Mouse (Mus musculus) neural tube, embryonic 13.5 days (tissue): ENCODE results near the gene Hoxc10. TPM values are rescaled to one million over a fixed set of nuclear protein-coding genes. Genes with fewer than 3 reads are reported as not detected.
A peak's percentile ranks its signal among the peaks of the same experiment; 100 is the strongest.

ENCODE experiments used
- ATAC-seq: fragments of 200-750 bp; cut with Nextera tagmentation; 2 replicates; pipeline ENCODE4 v1.8.0; 2017; ENCODE audit warnings: low read depth, mild to moderate bottlenecking, moderate TSS enrichment, moderate library complexity
- H3K27ac ChIP-seq: fragments of 300-500 bp; sonication (generic); replicated peaks from 2 replicates; pipeline ENCODE4 v1.5.1; 2015; ENCODE audit warnings: moderate library complexity, mild to moderate bottlenecking, inconsistent platforms
- H3K27me3 ChIP-seq: fragments of 300-500 bp; sonication (generic); 2 replicates; pipeline ENCODE4 v1.6.1; 2015; ENCODE audit warnings: mild to moderate bottlenecking, inconsistent platforms
- H3K36me3 ChIP-seq: fragments of 300-500 bp; sonication (generic); 2 replicates; pipeline ENCODE4 v1.6.1; 2015; ENCODE audit warnings: mild to moderate bottlenecking, inconsistent platforms
- H3K4me1 ChIP-seq: fragments of 300-500 bp; sonication (generic); replicated peaks from 2 replicates; pipeline ENCODE4 v1.6.1; 2015; ENCODE audit warnings: inconsistent platforms
- H3K4me2 ChIP-seq: fragments of 300-500 bp; sonication (generic); 2 replicates; pipeline ENCODE4 v1.6.1; 2015; ENCODE audit warnings: inconsistent platforms, mild to moderate bottlenecking, moderate library complexity
- H3K4me3 ChIP-seq: fragments of 300-500 bp; sonication (generic); 2 replicates; pipeline ENCODE4 v1.5.1; 2015; ENCODE audit warnings: mild to moderate bottlenecking, inconsistent platforms
- H3K9ac ChIP-seq: fragments of 300-500 bp; sonication (generic); 2 replicates; pipeline ENCODE4 v1.6.1; 2015; ENCODE audit warnings: moderate library complexity, mild to moderate bottlenecking, inconsistent platforms
- H3K9me3 ChIP-seq: fragments of 300-500 bp; sonication (generic); 2 replicates; pipeline ENCODE4 v1.6.1; 2016; ENCODE audit warnings: inconsistent platforms
- WGBS: fragments of 180-500 bp; shearing (Covaris S2); methylation state at CpG from one replicate; pipeline ENCODE4 v1.1.7; 2015; 5-methylcytosine and 5-hydroxymethylcytosine counted together
- polyA plus RNA-seq: library from polyadenylated mRNA; unstranded; fragments of >200 nt; fragmentation: Nextera tagmentation; extraction: Ambion mirVana; gene quantifications from 2 replicates; pipeline ENCODE4 v1.2.1, GENCODE M21; 2015

The Hoxc10 gene
- polyA plus RNA-seq, 1 experiment from 2014 or later: 92.4 TPM

DNA sequence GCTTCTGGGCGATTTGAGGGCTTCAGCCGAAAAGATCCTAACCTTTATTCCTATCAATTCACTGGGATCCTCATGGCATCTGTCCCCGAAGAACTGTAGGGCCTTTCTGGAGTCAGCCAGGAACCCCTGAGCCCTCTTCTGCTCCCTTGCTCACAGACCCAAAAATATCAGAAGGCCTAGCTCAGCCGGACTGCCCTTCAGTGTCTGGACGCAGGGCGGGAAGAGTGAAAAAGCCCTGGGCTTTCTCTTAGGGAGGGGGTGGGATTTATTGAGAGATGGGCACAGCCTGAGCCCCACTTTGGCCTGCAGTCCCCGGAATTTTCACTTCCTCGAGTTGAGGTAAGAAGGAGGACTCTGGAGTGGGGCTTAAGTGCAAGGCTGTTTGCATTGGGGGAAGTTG lies 3.3 kb upstream of the Hoxc10 start:
- peak overlapping the region; percentile 75 for H3K27ac ChIP-seq
- WGBS: 4% methylated on average over 8 of the region's 8 CpGs
- peak overlapping the region; percentile 90 for H3K4me3 ChIP-seq

DNA sequence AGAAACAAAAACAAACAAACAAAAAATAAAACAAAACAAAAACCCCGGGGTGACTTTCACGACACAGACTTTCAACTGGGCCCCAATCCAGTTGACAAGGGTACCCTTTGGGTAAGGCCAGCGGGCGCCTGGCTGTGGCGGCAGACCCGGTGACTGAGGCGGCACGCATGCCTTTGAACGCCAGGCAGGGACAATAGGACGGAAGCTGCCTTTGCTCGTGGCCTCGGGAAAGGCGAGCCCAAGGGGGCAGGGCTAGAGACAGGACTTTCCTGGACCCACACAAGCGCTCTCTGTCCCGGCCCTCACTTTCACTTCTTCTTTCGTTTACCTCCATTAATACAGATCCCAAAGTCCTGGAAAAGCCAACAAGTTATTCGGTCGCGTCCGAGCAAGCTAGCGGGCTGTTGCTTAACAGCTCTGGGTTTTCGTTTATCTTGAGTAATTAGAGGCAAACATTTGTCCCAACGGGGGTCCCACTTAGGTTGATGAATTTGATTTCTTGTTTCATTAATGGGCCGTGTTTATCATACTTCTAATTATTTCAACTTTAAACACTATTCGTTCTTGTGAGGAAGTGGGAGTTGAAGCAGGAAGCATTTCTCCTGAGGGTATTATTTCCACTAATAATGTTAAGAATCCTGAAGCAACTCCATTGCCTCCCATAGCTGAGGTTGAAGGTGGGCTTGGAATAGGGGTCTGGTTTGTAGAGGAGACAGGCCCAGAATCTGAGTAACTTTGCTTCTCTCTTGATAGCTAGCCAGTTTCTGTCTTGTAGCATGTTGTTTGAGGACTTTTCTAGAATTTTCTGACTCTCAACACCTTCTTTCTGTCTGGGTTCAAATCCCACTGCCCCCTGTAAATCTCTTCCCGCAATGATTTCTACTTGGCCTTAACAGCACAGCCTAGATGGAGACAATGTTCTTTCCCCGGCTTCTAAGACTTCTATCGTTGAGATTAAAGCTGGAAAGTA lies 2.6 kb upstream of the Hoxc10 start:
- ATAC-seq: no peak
- Histone ChIP-seq H3K9me3 (no peaks in the 10 kb centered on the region), H3K4me3 (peak overlapping the region; percentile 90), H3K4me2 (peak overlapping the region; percentile 91), H3K4me1 (peaks cover 31% of the 10 kb centered on the region), H3K27ac (peak overlapping the region; percentile 75), H3K27me3 (peaks cover 93% of the 10 kb centered on the region), H3K9ac (peak overlapping the region; percentile 75), H3K36me3 (no peaks in the 10 kb centered on the region)
- 2% methylated on average over 28 of the region's 28 CpGs for WGBS

More for the DNA sequence above, 3.3 kb upstream of the Hoxc10 start:
- no peaks in the 10 kb centered on the region for H3K9me3 ChIP-seq
- peaks cover 94% of the 10 kb centered on the region for H3K27me3 ChIP-seq
- no peaks in the 10 kb centered on the region for H3K36me3 ChIP-seq
- H3K4me1 ChIP-seq: peaks cover 31% of the 10 kb centered on the region
- H3K4me2 ChIP-seq: peak overlapping the region; percentile 91
- peak overlapping the region; percentile 75 for H3K9ac ChIP-seq
- ATAC-seq: no peak

DNA sequence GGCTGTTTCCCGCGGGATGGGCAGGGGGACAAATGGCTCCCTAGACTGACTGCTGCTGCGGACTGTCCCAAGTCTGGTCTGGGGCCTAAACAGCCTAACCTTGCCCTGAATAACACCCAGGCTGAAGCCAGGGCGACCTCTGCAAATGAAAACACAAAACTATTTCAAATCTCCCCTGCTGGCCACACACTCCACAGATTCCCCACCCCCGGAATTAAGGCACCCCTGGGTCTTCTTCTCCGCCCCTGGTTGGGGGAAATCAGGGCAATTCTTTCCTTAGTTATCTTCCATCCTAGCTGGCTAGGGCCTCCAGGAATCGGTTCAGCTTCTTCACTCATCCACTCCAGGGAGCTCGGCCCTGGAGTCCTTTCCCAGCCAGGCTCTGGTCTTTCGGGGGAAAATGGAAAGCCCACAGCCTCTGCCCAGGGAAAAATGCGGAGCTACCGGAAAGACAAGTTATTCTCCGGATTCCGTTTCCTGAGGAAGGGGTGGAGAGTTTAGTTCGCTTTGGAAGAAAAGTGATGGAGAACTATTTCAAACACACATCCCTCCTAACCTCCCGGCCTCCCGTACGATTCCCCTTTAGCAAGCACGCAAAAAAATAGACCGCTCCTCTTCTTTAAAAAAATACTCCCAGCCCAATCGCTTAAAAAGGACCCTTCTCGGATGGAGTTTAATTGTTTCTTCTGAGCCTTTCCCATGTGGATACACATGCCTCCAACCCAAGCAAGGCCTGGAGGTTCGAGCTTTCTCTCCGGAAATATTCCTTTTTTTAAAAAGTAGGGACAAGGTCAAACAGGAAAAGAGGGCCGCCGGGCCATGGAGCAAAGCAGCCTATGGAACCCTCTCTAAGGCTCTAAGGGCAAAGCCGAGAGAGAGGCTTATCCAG lies 1.3 kb upstream of the Hoxc10 start:
- WGBS: 10% methylated on average over 26 of the region's 26 CpGs
- peaks cover 95% of the 10 kb centered on the region for H3K27me3 ChIP-seq

DNA sequence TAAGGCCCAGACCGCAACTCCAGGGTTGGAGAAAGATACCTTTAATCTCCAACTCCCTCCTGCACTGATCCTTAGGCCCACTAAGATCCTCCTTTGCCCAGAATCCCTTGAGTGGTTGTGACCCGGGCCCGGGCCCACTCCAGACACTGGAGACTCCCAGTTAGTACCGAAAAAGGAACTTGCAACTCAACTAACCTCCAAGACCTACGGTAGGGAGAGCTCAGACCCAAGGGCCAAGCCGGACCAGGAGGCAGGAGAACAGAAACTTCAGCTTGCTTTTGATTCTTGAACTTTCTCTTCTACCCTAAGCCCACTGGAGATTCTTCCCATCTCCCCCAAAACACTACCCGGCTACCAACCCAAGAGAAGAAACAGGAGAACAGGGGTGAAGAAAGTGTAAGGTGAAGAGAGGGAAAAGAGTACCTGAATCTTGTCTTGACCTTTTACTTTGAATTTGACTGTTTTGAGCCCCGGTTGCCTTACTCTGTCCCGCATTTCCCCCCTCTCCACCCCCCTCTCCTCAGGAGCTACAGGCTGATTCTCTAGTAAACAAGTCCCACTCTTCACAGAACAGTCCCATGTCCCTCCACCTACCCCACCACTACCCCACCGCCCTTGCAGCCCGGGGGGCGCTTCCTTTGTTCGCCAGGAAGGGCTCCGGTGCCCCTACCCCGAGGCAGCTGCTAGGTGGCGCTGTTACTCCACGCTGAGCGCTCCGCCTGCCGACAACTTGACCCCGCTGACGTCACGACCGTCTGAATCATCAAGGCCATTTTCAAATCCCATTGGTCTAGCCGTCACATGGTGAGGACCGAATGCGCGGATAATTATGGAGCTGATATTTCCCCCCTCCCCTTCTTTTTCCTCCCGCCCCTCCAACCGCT lies 462 bp upstream of the Hoxc10 start:
- 3% methylated on average over 30 of the region's 30 CpGs for WGBS
- Histone ChIP-seq H3K9me3 (no peaks in the 10 kb centered on the region), H3K4me3 (peak overlapping the region; percentile 90), H3K4me2 (peak overlapping the region; percentile 91), H3K9ac (peak overlapping the region; percentile 100), H3K27ac (peak overlapping the region; percentile 88), H3K27me3 (peaks cover 92% of the 10 kb centered on the region), H3K36me3 (no peaks in the 10 kb centered on the region), H3K4me1 (peaks cover 38% of the 10 kb centered on the region)
- ATAC-seq: peak; percentile 90

More for the DNA sequence above, 1.3 kb upstream of the Hoxc10 start:
- Histone ChIP-seq H3K4me1 (peaks cover 30% of the 10 kb centered on the region), H3K4me3 (peak overlapping the region; percentile 90), H3K4me2 (peak overlapping the region; percentile 91), H3K36me3 (no peaks in the 10 kb centered on the region), H3K27ac (peak overlapping the region; percentile 75), H3K9ac (peak overlapping the region; percentile 75), H3K9me3 (no peaks in the 10 kb centered on the region)
- no peak for ATAC-seq

DNA sequence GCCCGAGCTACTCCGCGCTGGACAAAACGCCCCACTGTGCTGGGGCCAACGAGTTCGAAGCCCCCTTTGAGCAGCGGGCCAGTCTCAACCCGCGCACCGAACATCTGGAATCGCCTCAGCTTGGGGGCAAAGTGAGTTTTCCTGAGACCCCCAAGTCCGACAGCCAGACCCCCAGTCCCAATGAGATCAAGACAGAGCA lies 615 bp downstream of the Hoxc10 start, which contains the start of gene Hoxc5:
Hoxc5 (plus strand) TSS at position 132 of the 199 bp plus-strand sequence.
- no peak for ATAC-seq
- H3K36me3 ChIP-seq: no peaks in the 10 kb centered on the region
- peak within 1 kb of the TSS; percentile 88 for H3K27ac ChIP-seq
- H3K27me3 ChIP-seq: peaks cover 88% of the 10 kb centered on the region
- peak within 1 kb of the TSS; percentile 90 for H3K4me3 ChIP-seq
- under 1% methylated on average over 12 of the region's 12 CpGs for WGBS
- H3K4me2 ChIP-seq: peak within 1 kb of the TSS; percentile 91
- H3K9ac ChIP-seq: peak within 1 kb of the TSS; percentile 100
- H3K4me1 ChIP-seq: peaks cover 42% of the 10 kb centered on the region
- no peaks in the 10 kb centered on the region for H3K9me3 ChIP-seq

DNA sequence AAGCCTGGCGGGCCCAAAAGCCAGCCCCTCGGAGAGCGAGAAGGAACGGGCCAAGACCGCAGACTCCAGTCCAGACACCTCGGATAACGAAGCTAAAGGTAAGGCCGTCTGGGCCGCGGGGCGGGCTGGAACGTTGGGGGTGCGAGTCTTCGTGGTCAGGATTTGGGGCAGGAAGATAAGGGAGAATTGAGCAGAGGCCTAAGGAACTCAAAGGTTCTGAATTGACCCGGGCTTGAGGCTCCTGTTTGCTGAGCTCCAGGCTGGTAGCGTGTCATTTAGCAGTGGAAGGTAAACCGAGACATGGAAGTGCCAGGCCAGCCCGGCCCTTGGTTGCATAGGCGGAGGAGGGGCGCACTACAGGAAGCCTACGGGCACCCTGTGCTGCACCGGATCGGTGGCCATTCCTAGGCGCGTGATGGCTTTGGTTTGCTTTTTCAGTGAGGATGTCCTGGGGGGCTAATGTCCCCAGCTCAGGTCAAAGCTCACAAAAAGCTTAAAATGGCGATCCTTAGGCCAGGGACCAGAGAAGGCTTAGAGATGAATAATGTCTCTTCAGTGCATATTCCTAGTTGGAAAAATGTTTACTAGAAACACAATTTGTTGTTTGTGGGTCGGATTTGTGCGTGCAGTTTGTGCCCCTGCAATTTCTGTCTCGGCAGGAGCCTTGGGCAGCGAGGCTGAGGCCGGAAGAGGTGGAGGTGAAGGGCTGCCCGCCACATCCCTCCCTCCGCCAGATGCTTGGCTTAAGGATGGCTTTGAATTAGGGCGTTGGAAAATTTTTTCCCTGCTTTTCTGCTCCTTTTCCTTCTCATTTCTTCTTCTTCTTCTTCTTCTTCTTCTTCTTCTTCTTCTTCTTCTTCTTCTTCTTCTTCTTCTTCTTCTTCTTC lies 1.2 kb downstream of the Hoxc10 start:
- peak overlapping the region; percentile 88 for H3K27ac ChIP-seq
- no peaks in the 10 kb centered on the region for H3K9me3 ChIP-seq
- H3K4me1 ChIP-seq: peaks cover 42% of the 10 kb centered on the region
- peak overlapping the region; percentile 91 for H3K4me2 ChIP-seq
- H3K27me3 ChIP-seq: peaks cover 83% of the 10 kb centered on the region
- ATAC-seq: no peak
- peak overlapping the region; percentile 100 for H3K9ac ChIP-seq
- peak overlapping the region; percentile 90 for H3K4me3 ChIP-seq
- H3K36me3 ChIP-seq: no peaks in the 10 kb centered on the region
- 4% methylated on average over 34 of the region's 34 CpGs for WGBS

DNA sequence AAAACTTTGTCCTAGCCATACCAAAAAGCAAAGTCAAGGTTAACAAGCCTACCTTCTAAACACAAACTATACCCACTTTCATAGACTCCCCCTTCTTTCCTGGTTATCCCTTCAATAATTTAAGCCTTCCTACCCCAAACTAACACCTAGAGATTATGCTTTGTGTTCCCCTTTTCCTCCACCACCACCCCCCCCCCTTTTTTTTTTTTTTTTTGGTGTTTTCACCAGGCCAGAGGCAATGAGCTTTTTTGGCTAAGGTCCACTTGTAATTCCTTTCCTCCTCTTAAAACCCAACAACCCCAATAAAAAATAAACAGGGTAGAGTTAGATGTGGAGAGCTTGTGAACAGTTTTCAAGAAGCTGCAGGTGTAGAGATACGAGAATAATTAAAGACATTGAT lies 2.7 kb downstream of the Hoxc10 start:
- WGBS: 31% methylated on average over 1 of the region's 1 CpGs

DNA sequence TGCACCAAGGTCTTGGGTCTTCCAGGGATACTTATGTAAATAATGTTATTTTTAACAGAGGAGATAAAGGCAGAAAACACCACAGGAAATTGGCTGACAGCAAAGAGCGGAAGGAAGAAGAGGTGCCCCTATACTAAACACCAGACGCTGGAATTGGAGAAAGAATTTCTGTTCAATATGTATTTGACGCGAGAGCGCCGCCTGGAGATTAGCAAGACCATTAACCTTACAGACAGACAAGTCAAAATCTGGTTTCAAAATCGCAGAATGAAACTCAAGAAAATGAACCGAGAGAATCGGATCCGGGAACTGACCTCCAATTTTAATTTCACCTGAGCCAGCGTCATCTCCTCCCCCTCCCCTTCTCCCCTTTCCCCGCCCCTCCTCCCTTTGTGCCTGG lies 4.1 kb downstream of the Hoxc10 start:
- H3K36me3 ChIP-seq: no peaks in the 10 kb centered on the region
- WGBS: 1% methylated on average over 12 of the region's 12 CpGs
- H3K27ac ChIP-seq: peak overlapping the region; percentile 99
- no peak for ATAC-seq
- H3K9ac ChIP-seq: peak overlapping the region; percentile 100
- H3K9me3 ChIP-seq: no peaks in the 10 kb centered on the region
- H3K4me1 ChIP-seq: peaks cover 45% of the 10 kb centered on the region
- H3K4me2 ChIP-seq: peak overlapping the region; percentile 91
- H3K4me3 ChIP-seq: peak overlapping the region; percentile 90
- H3K27me3 ChIP-seq: peaks cover 66% of the 10 kb centered on the region

More for the DNA sequence above, 2.7 kb downstream of the Hoxc10 start:
- no peak overlapping the region for H3K27ac ChIP-seq
- H3K4me3 ChIP-seq: peak overlapping the region; percentile 90
- no peaks in the 10 kb centered on the region for H3K9me3 ChIP-seq
- H3K36me3 ChIP-seq: no peaks in the 10 kb centered on the region
- peak overlapping the region; percentile 91 for H3K4me2 ChIP-seq
- H3K27me3 ChIP-seq: peaks cover 80% of the 10 kb centered on the region
- H3K4me1 ChIP-seq: peaks cover 39% of the 10 kb centered on the region
- no peak for ATAC-seq
- H3K9ac ChIP-seq: peak overlapping the region; percentile 100

DNA sequence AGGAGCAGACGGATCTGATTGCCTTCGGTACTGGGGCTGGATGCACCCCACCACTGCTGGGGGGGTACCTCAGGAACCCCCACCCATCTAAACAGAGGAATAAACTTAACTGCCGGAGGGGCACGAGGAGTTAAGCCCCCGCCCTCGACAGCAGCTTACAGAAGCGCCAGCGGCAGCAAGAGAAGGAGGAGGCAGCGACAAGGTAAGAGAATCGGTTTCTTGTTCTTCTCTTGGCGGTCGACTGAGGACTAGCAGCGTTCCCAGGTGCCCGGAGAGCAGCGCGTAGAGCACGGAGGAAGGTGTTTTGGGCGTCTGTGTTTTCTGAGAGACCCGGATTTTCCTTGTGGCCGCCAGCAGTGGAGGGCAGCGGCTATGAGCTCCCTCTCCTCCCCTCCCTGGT lies 5.7 kb downstream of the Hoxc10 start:
- Histone ChIP-seq H3K4me1 (peaks cover 39% of the 10 kb centered on the region), H3K36me3 (no peaks in the 10 kb centered on the region), H3K27ac (peak overlapping the region; percentile 99), H3K4me2 (peak overlapping the region; percentile 91), H3K9ac (peak overlapping the region; percentile 100), H3K9me3 (no peaks in the 10 kb centered on the region), H3K27me3 (peaks cover 51% of the 10 kb centered on the region), H3K4me3 (peak overlapping the region; percentile 90)
- ATAC-seq: no peak
- WGBS: under 1% methylated on average over 21 of the region's 21 CpGs

DNA sequence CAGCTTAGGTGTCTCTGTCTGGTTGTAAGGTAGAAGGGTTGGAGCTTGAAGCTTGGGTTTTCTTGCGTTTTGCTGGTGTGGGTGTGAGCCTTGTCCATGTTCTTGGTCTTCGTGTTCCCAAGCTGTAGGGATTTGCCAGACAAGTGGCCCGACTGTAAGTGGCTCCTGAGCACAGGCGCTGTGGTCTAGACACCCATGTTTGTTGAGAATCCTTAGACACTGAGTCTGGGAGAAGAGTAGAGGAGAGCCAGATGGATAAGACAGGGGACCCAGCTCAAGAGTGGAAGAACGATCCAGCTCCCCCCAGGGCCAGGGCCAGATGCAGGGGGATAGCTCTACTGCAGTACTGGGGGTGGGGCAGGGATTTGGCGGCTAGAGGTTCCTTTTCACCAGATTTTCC lies 6.2 kb downstream of the Hoxc10 start:
- Histone ChIP-seq H3K9me3 (no peaks in the 10 kb centered on the region), H3K36me3 (no peaks in the 10 kb centered on the region), H3K27me3 (peaks cover 50% of the 10 kb centered on the region), H3K4me3 (peak overlapping the region; percentile 90), H3K4me1 (peaks cover 41% of the 10 kb centered on the region), H3K9ac (peak overlapping the region; percentile 100), H3K4me2 (peak overlapping the region; percentile 91), H3K27ac (peak overlapping the region; percentile 99)
- WGBS: 1% methylated on average over 6 of the region's 6 CpGs
- no peak for ATAC-seq
